Mouse (Mus musculus) stomach, embryonic 14.5 days (tissue): ENCODE results near the gene Prelp. TPM values are rescaled to one million over a fixed set of nuclear protein-coding genes. Genes with fewer than 3 reads are reported as not detected.

Source experiments
- ATAC-seq: fragments of 200-750 bp; cut with Nextera tagmentation; 2 replicates; pipeline ENCODE4 v1.8.0; 2017; ENCODE audit warnings: low read depth, moderate TSS enrichment; ENCODE audit not compliant: insufficient number of reproducible peaks, insufficient read depth, low FRiP score
- H3K27ac ChIP-seq: fragments of 300-500 bp; sonication (generic); 2 replicates; pipeline ENCODE4 v1.5.1; 2014; ENCODE audit warnings: mild to moderate bottlenecking, low read length, moderate library complexity, mixed read lengths
- H3K27me3 ChIP-seq: fragments of 300-500 bp; sonication (generic); 2 replicates; pipeline ENCODE4 v1.6.1; 2014; ENCODE audit warnings: low read length, control low read depth, mixed read lengths; ENCODE audit not compliant: control insufficient read depth, insufficient read depth
- H3K36me3 ChIP-seq: fragments of 300-500 bp; sonication (generic); 2 replicates; pipeline ENCODE4 v1.6.1; 2014; ENCODE audit warnings: mild to moderate bottlenecking, control low read depth, low read length, moderate library complexity, mixed read lengths; ENCODE audit not compliant: control insufficient read depth, insufficient read depth
- H3K4me1 ChIP-seq: fragments of 300-500 bp; sonication (generic); 2 replicates; pipeline ENCODE4 v1.6.1; 2014; ENCODE audit warnings: low read length, control low read depth, mixed read lengths; ENCODE audit not compliant: control insufficient read depth, insufficient read depth
- H3K4me2 ChIP-seq: fragments of 300-500 bp; sonication (generic); replicated peaks from 2 replicates; pipeline ENCODE4 v1.6.1; 2014; ENCODE audit warnings: low read depth, low read length, control low read depth
- H3K4me3 ChIP-seq: fragments of 300-500 bp; sonication (generic); 2 replicates; pipeline ENCODE4 v1.5.1; 2014; ENCODE audit warnings: low read depth, low read length, control low read depth
- H3K9ac ChIP-seq: fragments of 300-500 bp; sonication (generic); replicated peaks from 2 replicates; pipeline ENCODE4 v1.6.1; 2014; ENCODE audit warnings: low read depth, mild to moderate bottlenecking, control low read depth, low read length, moderate library complexity, mixed read lengths
- H3K9me3 ChIP-seq: fragments of 300-500 bp; sonication (generic); 2 replicates; pipeline ENCODE4 v1.6.1; 2016; ENCODE audit warnings: low read depth, low read length, control low read depth; ENCODE audit not compliant: control insufficient read depth
- WGBS: fragments of 180-500 bp; shearing (Covaris S2); extraction: QIAGEN DNeasy Blood & Tissue Kit; methylation state at CpG from one replicate; pipeline ENCODE4 v1.1.7; 2014; 5-methylcytosine and 5-hydroxymethylcytosine counted together
- polyA plus RNA-seq: library from polyadenylated mRNA; unstranded; fragments of >200 nt; fragmentation: Nextera tagmentation; extraction: Ambion mirVana; gene quantifications from 2 replicates; pipeline ENCODE4 v1.2.1, GENCODE M21; 2014

Gene Prelp
- polyA plus RNA-seq, 1 experiment from 2014 or later: 1.6 TPM

DNA sequence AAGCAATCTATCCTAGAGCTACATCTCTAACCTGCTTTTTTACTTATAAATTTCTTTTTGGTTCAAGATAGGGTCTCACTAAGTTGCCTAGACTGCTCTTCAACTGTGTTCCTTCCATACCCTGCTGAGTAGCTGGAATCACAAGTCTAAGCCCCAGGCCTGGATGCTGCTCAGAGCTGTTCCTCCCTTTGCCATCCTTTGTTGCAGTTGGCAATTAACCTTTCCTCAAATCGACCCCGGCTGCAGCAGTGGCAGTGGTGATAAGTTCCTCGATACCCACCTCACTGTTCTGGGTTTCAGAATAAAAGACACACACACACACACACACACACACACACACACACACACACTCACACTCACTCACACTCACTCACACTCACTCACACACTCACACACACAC lies 4.0 kb upstream of the Prelp start:
- Histone ChIP-seq H3K27me3 (no peaks in the 10 kb centered on the region), H3K9me3 (no peaks in the 10 kb centered on the region; the same call in 1 of the 2 replicates), H3K4me3 (no peak overlapping the region), H3K4me1 (peaks cover 13% of the 10 kb centered on the region), H3K27ac (no peak overlapping the region), H3K4me2 (no peak overlapping the region), H3K9ac (no peak overlapping the region), H3K36me3 (no peaks in the 10 kb centered on the region)
- 88% methylated on average over 3 of the region's 3 CpGs for WGBS
- no peak for ATAC-seq

DNA sequence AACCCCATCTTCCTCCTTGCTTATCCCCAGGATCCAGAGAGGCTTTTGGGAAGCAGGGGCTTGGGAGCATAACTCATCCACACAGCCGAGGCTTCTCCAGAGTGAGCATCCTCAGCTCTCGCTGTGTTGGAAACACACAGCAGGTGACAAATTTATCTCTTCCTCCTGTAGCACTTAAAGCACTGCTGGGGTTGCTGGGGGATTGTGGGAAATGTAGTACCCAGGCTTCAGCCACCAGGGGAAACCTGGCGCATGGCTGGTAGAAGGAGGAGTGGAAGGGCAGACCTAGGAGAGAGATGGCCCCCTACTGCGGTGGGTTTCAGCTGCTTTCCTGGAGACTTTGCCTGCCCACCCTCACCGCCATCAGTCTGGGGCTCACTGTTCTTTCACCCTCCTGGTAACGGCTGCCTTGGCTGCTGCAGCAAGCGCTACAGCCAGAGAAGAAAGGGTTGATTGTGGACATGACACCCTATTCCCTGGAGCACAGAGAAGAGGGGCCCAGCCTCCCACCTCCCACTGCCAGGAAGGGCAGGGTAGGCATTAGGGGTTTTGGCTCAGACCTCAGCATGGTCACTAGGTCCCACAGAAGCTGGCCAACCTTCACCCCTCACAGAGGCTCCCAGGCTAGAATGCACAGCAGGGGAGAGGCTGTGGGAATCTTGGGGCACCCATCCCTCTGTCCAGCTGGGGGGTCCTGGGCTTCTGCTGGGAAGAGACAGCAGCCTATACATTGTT lies 3.1 kb upstream of the Prelp start:
- Histone ChIP-seq H3K4me2 (no peak overlapping the region), H3K27me3 (no peaks in the 10 kb centered on the region), H3K4me3 (no peak overlapping the region), H3K9me3 (no peaks in the 10 kb centered on the region; the same call in 1 of the 2 replicates), H3K27ac (no peak overlapping the region), H3K4me1 (peaks cover 16% of the 10 kb centered on the region), H3K9ac (no peak overlapping the region), H3K36me3 (no peaks in the 10 kb centered on the region)
- ATAC-seq: no peak
- 32% methylated on average over 7 of the region's 7 CpGs for WGBS

DNA sequence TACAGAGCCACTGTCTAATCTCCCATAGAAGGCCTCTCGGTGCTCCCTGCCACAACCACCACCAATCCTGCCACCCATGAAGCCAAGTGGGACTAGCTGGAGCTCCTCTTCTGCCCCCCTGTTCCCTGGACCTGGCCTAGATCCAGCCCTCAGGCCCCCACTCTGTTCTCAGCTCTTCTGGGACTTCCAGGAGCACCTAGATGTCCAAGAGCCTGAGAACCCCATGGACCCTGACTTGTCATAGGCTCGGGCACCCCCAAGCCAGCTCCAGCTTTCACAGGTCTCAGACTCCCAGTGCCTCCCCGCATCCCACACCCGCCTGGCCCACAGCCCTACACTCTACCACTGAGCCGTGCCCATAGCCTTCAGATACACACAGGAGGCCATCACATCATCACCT lies 1.9 kb upstream of the Prelp start:
- Histone ChIP-seq H3K4me3 (no peak overlapping the region), H3K9me3 (no peaks in the 10 kb centered on the region; the same call in 1 of the 2 replicates), H3K27me3 (no peaks in the 10 kb centered on the region), H3K9ac (no peak overlapping the region), H3K4me1 (peaks cover 22% of the 10 kb centered on the region), H3K27ac (no peak overlapping the region), H3K4me2 (no peak overlapping the region), H3K36me3 (no peaks in the 10 kb centered on the region)
- WGBS: 88% methylated on average over 5 of the region's 5 CpGs
- ATAC-seq: no peak

DNA sequence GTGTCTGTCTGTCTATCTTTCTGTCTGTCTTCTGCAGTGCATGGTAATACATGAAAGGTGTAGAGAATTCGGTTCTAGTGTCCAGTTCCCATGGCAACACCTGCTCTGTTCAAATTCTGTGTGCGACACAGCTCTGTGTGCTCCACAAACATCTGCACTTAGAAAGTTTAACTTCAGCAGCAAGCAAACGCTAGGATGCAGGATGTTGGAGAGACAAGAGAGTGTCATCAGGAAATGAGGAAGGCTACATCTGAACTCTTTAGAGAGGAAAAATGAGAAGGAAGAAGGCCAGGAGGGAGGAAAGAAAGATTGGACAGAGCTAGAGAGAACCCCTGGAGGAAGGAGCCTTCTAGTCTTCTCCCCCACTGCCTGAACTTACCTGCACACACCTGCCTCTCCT lies 338 bp downstream of the Prelp start:
- Histone ChIP-seq H3K36me3 (no peaks in the 10 kb centered on the region), H3K4me2 (0 out of 2 replicates have a peak overlapping the region, but pooled peaks have one; percentile 5), H3K4me1 (peaks cover 37% of the 10 kb centered on the region), H3K9ac (no peak overlapping the region), H3K27ac (no peak overlapping the region), H3K4me3 (no peak overlapping the region), H3K27me3 (no peaks in the 10 kb centered on the region), H3K9me3 (no peaks in the 10 kb centered on the region)
- ATAC-seq: no peak
- WGBS: 31% methylated on average over 3 of the region's 3 CpGs

DNA sequence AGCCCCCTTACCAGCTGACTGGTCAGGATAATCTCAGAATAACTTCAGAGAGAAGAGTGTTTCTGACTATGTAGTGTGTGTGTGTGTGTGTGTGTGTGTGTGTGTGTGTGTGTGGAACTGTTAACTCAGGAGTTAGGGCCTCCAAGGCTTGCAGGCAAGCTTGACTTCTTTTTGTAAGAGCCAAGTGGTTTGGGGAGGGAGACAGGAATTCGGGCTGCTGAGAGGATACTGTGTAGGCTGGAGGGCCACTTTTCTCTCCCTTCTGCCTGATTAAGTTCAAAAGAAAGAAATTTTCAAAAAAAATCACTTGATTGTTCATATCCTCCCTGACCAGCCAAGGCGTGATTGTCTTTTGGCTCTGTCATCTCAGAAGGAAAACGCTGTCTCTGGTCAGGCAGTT lies 813 bp downstream of the Prelp start:
- H3K27me3 ChIP-seq: no peaks in the 10 kb centered on the region
- H3K27ac ChIP-seq: no peak overlapping the region
- no peak overlapping the region for H3K9ac ChIP-seq
- H3K4me3 ChIP-seq: no peak overlapping the region
- no peak overlapping the region for H3K4me2 ChIP-seq
- no peaks in the 10 kb centered on the region for H3K9me3 ChIP-seq
- H3K36me3 ChIP-seq: no peaks in the 10 kb centered on the region
- peaks cover 41% of the 10 kb centered on the region for H3K4me1 ChIP-seq
- no peak for ATAC-seq
- WGBS: 45% methylated on average over 3 of the region's 3 CpGs

DNA sequence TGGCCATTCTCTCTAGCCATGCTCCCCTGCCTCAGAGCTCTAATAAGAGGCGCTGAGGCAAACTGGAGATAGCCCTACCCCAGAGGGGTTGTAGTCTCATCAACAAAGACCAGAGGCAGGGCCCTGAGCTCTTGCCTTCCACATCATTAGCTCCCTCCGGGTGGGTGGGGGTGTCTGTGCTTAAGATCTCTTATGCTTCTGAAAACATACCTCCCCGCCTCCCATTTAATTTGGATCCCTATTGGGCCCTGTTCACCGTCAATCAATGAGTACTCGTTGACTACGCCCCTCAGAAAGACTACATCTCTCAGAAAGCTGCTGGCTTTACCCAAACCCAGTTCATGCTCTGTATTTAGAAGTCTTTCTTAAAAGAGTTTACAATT lies 3.1 kb downstream of the Prelp start:
- Histone ChIP-seq H3K9ac (no peak overlapping the region), H3K9me3 (no peaks in the 10 kb centered on the region), H3K27me3 (no peaks in the 10 kb centered on the region), H3K36me3 (no peaks in the 10 kb centered on the region), H3K4me1 (peaks cover 41% of the 10 kb centered on the region), H3K4me3 (no peak overlapping the region), H3K27ac (peak overlapping the region; percentile 44; the same call in 1 of the 2 replicates), H3K4me2 (no peak overlapping the region)
- no peak for ATAC-seq
- 50% methylated on average over 6 of the region's 6 CpGs for WGBS

DNA sequence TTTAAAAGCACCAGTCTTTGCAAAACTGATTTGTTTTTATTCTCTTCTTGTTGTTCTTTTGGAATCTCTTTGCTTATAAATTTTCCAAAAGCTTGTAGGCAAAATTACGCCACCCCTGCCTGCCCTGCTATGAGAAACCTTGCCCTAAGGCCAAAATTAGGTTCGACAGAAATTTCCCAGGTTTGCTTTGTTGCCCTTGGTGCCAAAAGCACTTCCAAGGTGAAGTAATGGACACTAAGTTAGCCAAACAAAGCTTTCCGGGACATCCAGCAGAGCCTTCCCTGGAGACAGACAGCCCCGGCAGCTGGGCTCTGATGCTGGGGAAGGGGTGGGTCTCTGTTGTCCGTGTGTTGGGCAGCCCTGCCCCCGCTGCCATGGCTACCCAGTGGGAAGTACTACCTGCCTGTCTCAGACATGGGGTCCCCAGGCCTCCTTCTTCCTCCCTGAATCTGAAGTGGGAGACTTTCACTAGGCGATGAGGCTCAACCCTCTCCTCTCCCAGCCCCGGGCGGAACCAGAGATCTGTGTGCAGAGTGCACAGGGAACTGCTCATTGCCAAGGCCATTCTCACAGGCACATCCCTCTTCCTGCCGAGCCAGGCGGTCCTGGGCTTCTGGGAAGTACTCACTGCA lies 3.6 kb downstream of the Prelp start:
- Histone ChIP-seq H3K9ac (no peak overlapping the region), H3K4me2 (no peak overlapping the region), H3K36me3 (no peaks in the 10 kb centered on the region), H3K27ac (peak overlapping the region; percentile 44; the same call in 1 of the 2 replicates), H3K4me3 (no peak overlapping the region), H3K27me3 (no peaks in the 10 kb centered on the region), H3K9me3 (no peaks in the 10 kb centered on the region), H3K4me1 (peaks cover 41% of the 10 kb centered on the region)
- WGBS: 37% methylated on average over 11 of the region's 11 CpGs
- ATAC-seq: no peak

DNA sequence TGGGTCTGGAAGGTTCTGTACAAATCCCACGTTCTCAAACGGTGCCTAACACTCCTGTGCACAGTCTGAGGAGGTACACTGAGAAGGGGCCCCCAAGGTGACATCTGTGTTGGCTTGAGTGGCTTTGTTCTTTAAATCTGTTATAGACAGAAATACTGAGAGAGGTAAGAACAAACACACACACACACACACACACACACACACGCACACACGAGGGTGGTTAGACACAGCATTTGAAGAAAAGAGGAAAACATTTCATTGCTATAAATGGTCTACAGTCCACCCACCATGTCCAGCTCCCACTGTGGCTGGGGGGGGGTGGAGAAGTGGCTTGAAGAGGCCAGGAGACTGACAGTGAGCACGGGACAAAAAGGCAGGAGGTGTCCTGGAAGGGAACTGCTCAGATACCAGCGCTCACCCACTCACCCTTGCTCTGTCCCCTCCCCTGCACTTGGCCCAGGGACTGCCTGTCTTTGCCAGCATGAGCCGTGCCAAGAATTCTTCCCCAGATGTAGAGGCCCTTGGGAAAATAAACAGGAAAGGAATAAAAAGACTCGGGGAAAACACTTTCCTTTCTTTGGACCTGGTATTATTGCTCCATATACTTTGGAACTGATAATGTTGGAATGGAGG lies 5.4 kb downstream of the Prelp start:
- WGBS: 51% methylated on average over 8 of the region's 8 CpGs
- H3K4me2 ChIP-seq: no peak overlapping the region
- H3K36me3 ChIP-seq: no peaks in the 10 kb centered on the region
- peaks cover 30% of the 10 kb centered on the region for H3K4me1 ChIP-seq
- H3K9ac ChIP-seq: no peak overlapping the region
- H3K27ac ChIP-seq: peak overlapping the region; percentile 34; the same call in 1 of the 2 replicates
- ATAC-seq: no peak
- no peak overlapping the region for H3K4me3 ChIP-seq
- no peaks in the 10 kb centered on the region for H3K27me3 ChIP-seq
- no peaks in the 10 kb centered on the region for H3K9me3 ChIP-seq
